Mouse (Mus musculus) G1E-ER4 (cell line): ENCODE data around the gene Cysrt1. TPM values are rescaled to one million over a fixed set of nuclear protein-coding genes. Genes with fewer than 3 reads are reported as not detected.

Experiments
- GATA1 ChIP-seq: IDR thresholded peaks from one replicate; pipeline ENCODE4 v1.8.0; 2012; ENCODE audit warnings: low read length, inconsistent platforms
- polyA plus RNA-seq: library from polyadenylated mRNA; stranded (reverse); fragments of >175 nt; gene quantifications from 2 replicates; pipeline ENCODE4 v1.2.3, GENCODE M21; 2012

Cysrt1 gene
- polyA plus RNA-seq, 1 experiment = not detected

- TF ChIP-seq GATA1 = no peak
Observed at GRCm38 (mm10) chr2:25244144-25244543, 1.9 kb upstream of the Cysrt1 start.

GRCm38 (mm10) chr2:25243342-25243741 lies 1.1 kb upstream of the Cysrt1 start:
- TF ChIP-seq GATA1 = no peak

GRCm38 (mm10) chr2:25241438-25241775 lies 845 bp downstream of the Cysrt1 start:
- TF ChIP-seq GATA1 = no peak

GRCm38 (mm10) chr2:25240723-25241437 lies 1.4 kb downstream of the Cysrt1 start:
- TF ChIP-seq GATA1 = no peak

GRCm38 (mm10) chr2:25240310-25240709 lies 1.9 kb downstream of the Cysrt1 start:
- no peak for TF ChIP-seq GATA1

GRCm38 (mm10) chr2:25239766-25240165 lies 2.5 kb downstream of the Cysrt1 start:
- TF ChIP-seq GATA1 = no peak

- no peak for TF ChIP-seq GATA1
Observed at GRCm38 (mm10) chr2:25238106-25238505, 4.1 kb downstream of the Cysrt1 start.

GRCm38 (mm10) chr2:25237522-25237921 lies 4.7 kb downstream of the Cysrt1 start:
- TF ChIP-seq GATA1 = no peak

- TF ChIP-seq GATA1 = no peak
Observed at GRCm38 (mm10) chr2:25236614-25237013, 5.6 kb downstream of the Cysrt1 start, which contains the start of gene Rnf224. Gene Rnf224, minus strand, starts transcription at chr2:25236787.

- TF ChIP-seq GATA1 = no peak
Observed at GRCm38 (mm10) chr2:25234551-25235220, 7.6 kb downstream of the Cysrt1 start.

- TF ChIP-seq GATA1 = no peak
Observed at GRCm38 (mm10) chr2:25234050-25234449, 8.2 kb downstream of the Cysrt1 start, which contains the start of gene Slc34a3. Gene Slc34a3, minus strand, starts transcription at chr2:25234364.

- peak; percentile 66 for TF ChIP-seq GATA1
Observed at GRCm38 (mm10) chr2:25233421-25233820, 8.8 kb downstream of the Cysrt1 start.

- TF ChIP-seq GATA1 = no peak
Observed at GRCm38 (mm10) chr2:25231038-25231437, 11.2 kb downstream of the Cysrt1 start.

GRCm38 (mm10) chr2:25230581-25230980 lies 11.7 kb downstream of the Cysrt1 start:
- TF ChIP-seq GATA1 = no peak

GRCm38 (mm10) chr2:25229582-25229981 lies 12.7 kb downstream of the Cysrt1 start:
- TF ChIP-seq GATA1 = no peak

- TF ChIP-seq GATA1 = no peak
Observed at GRCm38 (mm10) chr2:25228995-25229530, 13.2 kb downstream of the Cysrt1 start.
